Mouse (Mus musculus): Measurements from ENCODE around the gene Ehd3.

GRCm38 (mm10) chr17:73822255-73822654 is 18.3 kb downstream of the Ehd3 start:
- no peak for TF ChIP-seq POLR2A (IDR thresholded peaks at IDR 0.05; ENCODE audit: borderline replicate concordance, low read depth, low read length)
- TF ChIP-seq CTCF (IDR thresholded peaks at IDR 0.05; ENCODE audit: low read depth, low read length): no peak
